Mouse (Mus musculus) forebrain, embryonic 16.5 days (tissue): Measurements from ENCODE around the gene Ovch2. TPM values are rescaled to one million over a fixed set of nuclear protein-coding genes. Genes with fewer than 3 reads are reported as not detected.

Experiments used
- ATAC-seq: fragments of 200-750 bp; cut with Nextera tagmentation; 2 replicates; pipeline ENCODE4 v1.8.0; 2017; ENCODE audit warnings: mild to moderate bottlenecking, moderate library complexity
- H3K27ac ChIP-seq: fragments of 300-500 bp; sonication (generic); 2 replicates; pipeline ENCODE4 v1.5.1; 2014; ENCODE audit warnings: low read length, control low read depth
- H3K27me3 ChIP-seq: fragments of 300-500 bp; sonication (generic); replicated peaks from 2 replicates; pipeline ENCODE4 v1.6.1; 2014; ENCODE audit warnings: low read length; ENCODE audit not compliant: control insufficient read depth, insufficient read depth
- H3K36me3 ChIP-seq: fragments of 300-500 bp; sonication (generic); 2 replicates; pipeline ENCODE4 v1.6.1; 2014; ENCODE audit not compliant: control insufficient read depth, insufficient read depth
- H3K4me1 ChIP-seq: fragments of 300-500 bp; sonication (generic); replicated peaks from 2 replicates; pipeline ENCODE4 v1.6.1; 2014; ENCODE audit warnings: low read length; ENCODE audit not compliant: control insufficient read depth, insufficient read depth
- H3K4me2 ChIP-seq: fragments of 300-500 bp; sonication (generic); 2 replicates; pipeline ENCODE4 v1.6.1; 2014; ENCODE audit warnings: mild to moderate bottlenecking, low read length, control low read depth
- H3K4me3 ChIP-seq: fragments of 300-500 bp; sonication (generic); replicated peaks from 2 replicates; pipeline ENCODE4 v1.5.1; 2014; ENCODE audit warnings: mild to moderate bottlenecking, low read length, control low read depth
- H3K9ac ChIP-seq: fragments of 300-500 bp; sonication (generic); replicated peaks from 2 replicates; pipeline ENCODE4 v1.6.1; 2014; ENCODE audit warnings: low read depth, low read length, control low read depth
- H3K9me3 ChIP-seq: fragments of 300-500 bp; sonication (generic); 2 replicates; pipeline ENCODE4 v1.6.1; 2016; ENCODE audit warnings: low read length; ENCODE audit not compliant: control insufficient read depth
- WGBS: fragments of 180-500 bp; shearing (Covaris S2); extraction: QIAGEN DNeasy Blood & Tissue Kit; methylation state at CpG from one replicate; pipeline ENCODE4 v1.1.7; 2014; 5-methylcytosine and 5-hydroxymethylcytosine counted together
- polyA plus RNA-seq: library from polyadenylated mRNA; unstranded; fragments of >200 nt; fragmentation: Nextera tagmentation; extraction: Ambion mirVana; gene quantifications from 2 replicates; pipeline ENCODE4 v1.2.1, GENCODE M21; 2015

The Ovch2 gene
- polyA plus RNA-seq, 1 experiment from 2014 or later = not detected

DNA sequence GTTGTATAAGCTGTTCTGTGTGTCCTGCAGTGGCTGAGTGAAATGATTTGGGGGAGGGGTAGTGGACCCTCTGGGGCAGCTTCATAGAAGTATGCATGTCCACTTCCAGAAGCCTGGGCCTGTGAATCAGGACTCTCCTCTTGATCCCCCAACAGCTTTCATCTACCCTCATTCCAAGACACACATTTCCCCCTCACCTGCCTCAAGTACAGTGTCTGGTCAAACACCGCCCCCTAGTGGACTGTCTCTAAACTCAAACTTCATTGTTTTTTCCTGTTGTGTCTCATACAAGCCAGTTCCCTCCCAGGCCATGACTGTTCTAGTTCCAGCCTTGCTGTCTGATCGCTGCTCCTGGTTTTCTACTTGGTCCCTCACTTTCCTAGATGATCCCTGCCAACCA lies 53.1 kb downstream of the Ovch2 start:
- ATAC-seq = peak; percentile 45; the same call in 1 of the 2 replicates
- H3K9me3 ChIP-seq = no peaks in the 10 kb centered on the region
- 24% methylated on average over 2 of the region's 2 CpGs for WGBS

DNA sequence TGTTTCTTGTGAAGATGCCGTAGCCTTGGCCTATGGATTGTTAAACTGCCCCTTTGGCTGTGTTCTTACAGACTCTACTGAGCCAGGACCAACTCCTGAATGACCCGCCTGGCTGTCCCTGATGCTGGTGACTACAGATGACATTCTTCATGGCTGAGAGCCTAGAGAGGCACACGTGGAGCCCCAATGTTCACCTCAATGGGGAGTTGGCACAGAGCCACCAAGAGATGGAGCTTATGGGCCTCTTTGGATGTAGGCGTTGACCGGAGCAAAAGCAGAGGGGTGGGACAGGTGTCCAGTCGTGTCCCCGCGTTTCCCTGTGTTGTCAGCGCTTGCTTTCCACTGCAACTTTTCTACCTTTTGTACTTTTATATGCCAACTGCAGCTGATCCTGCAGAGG lies 53.5 kb downstream of the Ovch2 start:
- no peak for ATAC-seq
- Histone ChIP-seq H3K27me3 (no peaks in the 10 kb centered on the region), H3K36me3 (no peaks in the 10 kb centered on the region), H3K4me2 (no peak overlapping the region), H3K27ac (no peak overlapping the region), H3K4me3 (no peak overlapping the region), H3K4me1 (no peaks in the 10 kb centered on the region), H3K9me3 (no peaks in the 10 kb centered on the region), H3K9ac (no peak overlapping the region)
- 83% methylated on average over 9 of the region's 9 CpGs for WGBS

More for the DNA sequence above, 53.1 kb downstream of the Ovch2 start:
- H3K4me3 ChIP-seq = no peak overlapping the region
- H3K36me3 ChIP-seq = no peaks in the 10 kb centered on the region
- H3K4me1 ChIP-seq = no peaks in the 10 kb centered on the region
- no peaks in the 10 kb centered on the region for H3K27me3 ChIP-seq
- no peak overlapping the region for H3K27ac ChIP-seq
- H3K9ac ChIP-seq = no peak overlapping the region
- no peak overlapping the region for H3K4me2 ChIP-seq

DNA sequence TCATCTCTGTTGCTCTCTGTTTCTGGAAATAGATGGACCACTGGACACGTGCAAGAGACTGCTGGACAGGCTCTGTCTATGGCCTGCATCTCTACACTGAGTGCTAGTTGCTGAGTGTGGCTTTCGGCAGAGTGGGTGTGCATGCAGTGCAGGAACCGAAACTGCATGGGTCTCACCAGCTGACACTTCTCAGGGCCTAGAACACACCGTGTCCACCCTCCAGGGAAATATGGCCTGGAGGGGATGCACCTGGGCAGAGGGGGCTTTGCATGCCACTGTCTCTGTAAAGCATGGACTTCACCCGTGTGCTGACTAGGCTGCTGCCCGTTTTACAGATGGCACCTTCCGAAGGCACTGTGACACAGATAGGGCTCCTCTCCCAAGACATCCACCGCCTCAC lies 55.0 kb downstream of the Ovch2 start:
- H3K27ac ChIP-seq = no peak overlapping the region
- H3K36me3 ChIP-seq = no peaks in the 10 kb centered on the region
- no peaks in the 10 kb centered on the region for H3K9me3 ChIP-seq
- no peak for ATAC-seq
- no peak overlapping the region for H3K4me2 ChIP-seq
- H3K4me1 ChIP-seq = no peaks in the 10 kb centered on the region
- H3K9ac ChIP-seq = no peak overlapping the region
- 92% methylated on average over 8 of the region's 8 CpGs for WGBS
- H3K4me3 ChIP-seq = no peak overlapping the region
- H3K27me3 ChIP-seq = no peaks in the 10 kb centered on the region

DNA sequence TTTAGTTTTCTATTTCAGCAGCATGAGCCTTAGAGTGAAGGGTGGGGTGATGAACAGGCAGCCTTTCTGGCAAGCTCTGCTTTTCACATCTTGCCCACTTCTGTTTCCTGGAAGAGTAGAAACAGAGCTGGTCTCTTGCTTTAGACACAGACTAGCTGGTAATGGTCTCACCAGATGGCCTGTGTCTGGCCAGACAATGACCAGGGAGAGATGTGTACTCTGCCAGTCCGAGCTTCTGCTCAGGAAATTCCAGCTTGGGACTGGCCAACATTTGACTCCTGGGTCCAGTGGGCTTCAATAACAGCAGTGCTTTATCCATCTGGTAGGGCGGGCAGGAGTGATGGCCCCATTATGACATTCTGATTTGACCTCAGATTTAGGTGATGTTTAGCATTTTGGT lies 55.9 kb downstream of the Ovch2 start:
- H3K9me3 ChIP-seq = no peaks in the 10 kb centered on the region
- no peak overlapping the region for H3K4me2 ChIP-seq
- no peaks in the 10 kb centered on the region for H3K27me3 ChIP-seq
- no peak overlapping the region for H3K27ac ChIP-seq
- no peak overlapping the region for H3K9ac ChIP-seq
- 83% methylated on average over 2 of the region's 2 CpGs for WGBS
- ATAC-seq = no peak
- H3K4me1 ChIP-seq = no peaks in the 10 kb centered on the region
- no peaks in the 10 kb centered on the region for H3K36me3 ChIP-seq
- H3K4me3 ChIP-seq = no peak overlapping the region

DNA sequence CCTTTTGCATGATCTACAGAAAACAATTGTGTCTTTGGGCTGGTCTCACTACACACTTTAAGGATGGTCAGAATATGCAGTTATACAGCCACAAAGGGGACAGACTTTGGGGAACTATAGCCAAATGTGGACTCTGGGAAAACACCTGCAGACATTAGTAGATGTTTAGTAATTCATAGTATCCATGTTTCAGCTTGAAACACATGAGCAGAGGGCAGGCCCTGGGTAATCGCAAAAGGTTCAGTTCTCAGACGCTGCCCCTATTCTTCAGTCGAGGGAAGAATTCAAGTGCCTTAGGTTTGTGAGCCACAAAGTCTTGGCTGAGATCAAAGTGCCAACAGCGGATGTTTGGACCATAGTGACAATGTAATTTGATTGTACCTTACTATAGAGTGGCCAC lies 56.6 kb downstream of the Ovch2 start:
- H3K4me1 ChIP-seq = no peaks in the 10 kb centered on the region
- WGBS = 83% methylated on average over 4 of the region's 4 CpGs

DNA sequence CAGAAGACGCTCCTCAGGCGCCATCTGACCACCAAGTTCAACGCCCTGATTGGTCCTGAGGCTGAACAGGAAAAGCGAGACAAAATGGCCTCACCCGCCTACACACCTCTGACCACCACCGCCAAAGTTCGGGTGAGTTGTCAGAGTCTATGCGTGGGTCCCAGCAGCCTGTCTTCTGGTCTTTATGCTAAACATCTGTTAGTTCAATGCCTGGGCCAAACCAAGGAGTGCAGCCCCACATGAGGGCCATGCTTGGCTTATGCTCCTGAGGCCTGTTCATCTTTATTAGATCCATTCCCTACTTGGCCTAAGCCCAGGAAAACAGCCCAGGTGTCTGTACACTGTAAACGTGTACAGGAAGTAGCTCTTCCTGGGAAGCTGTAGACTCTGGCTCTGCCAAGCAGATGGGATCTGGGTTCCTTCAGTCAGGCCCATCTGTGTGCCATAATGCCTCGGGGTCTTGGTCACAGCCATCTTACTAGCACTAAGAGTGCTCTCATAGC lies 58.0 kb downstream of the Ovch2 start:
- H3K27me3 ChIP-seq = no peaks in the 10 kb centered on the region
- H3K36me3 ChIP-seq = no peaks in the 10 kb centered on the region
- H3K27ac ChIP-seq = no peak overlapping the region
- H3K4me1 ChIP-seq = no peaks in the 10 kb centered on the region
- H3K9me3 ChIP-seq = no peaks in the 10 kb centered on the region
- no peak overlapping the region for H3K4me2 ChIP-seq
- no peak overlapping the region for H3K4me3 ChIP-seq
- 91% methylated on average over 10 of the region's 10 CpGs for WGBS
- ATAC-seq = no peak
- no peak overlapping the region for H3K9ac ChIP-seq

More for the DNA sequence above, 56.6 kb downstream of the Ovch2 start:
- ATAC-seq = no peak
- H3K27me3 ChIP-seq = no peaks in the 10 kb centered on the region
- H3K4me3 ChIP-seq = no peak overlapping the region
- no peak overlapping the region for H3K27ac ChIP-seq
- H3K36me3 ChIP-seq = no peaks in the 10 kb centered on the region
- H3K9me3 ChIP-seq = no peaks in the 10 kb centered on the region
- no peak overlapping the region for H3K4me2 ChIP-seq
- H3K9ac ChIP-seq = no peak overlapping the region

DNA sequence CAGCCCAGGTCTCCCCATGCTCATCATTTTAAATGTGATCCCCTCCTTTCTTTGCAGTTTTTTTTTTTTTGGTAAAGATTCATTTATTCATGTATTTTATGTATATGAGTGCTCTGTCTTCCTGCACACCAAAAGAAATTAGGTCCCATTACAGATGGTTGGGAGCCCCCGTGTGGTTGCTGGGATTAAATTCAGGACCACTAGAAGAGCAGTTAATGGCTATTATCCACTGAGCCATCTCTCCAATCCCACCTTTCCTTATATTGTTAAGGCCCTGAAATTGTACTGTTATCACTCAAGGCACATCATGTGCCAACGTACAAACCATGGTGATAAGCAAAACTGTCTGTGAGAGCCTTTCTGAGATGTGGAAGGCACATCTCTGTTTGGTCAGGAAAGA lies 62.3 kb downstream of the Ovch2 start:
- Histone ChIP-seq H3K9ac (no peak overlapping the region), H3K4me3 (no peak overlapping the region)

DNA sequence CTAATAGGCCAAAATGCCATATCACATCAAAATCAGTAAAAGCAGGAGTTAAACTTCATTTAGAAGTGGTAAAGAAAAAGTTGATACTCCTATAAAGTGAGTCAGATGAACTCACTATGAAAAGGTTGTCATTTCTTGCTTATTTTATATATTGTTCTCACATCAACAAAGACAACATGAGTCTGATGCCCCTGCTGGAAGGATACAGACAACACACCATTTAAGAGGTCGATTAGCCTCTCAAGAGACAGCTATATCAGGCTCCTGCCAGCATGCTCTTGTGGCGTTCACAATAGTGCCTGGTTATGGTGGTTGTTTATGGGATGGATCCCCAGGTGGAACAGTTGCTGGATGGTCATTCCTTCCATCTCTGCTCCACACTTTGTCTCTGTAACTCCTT lies 67.8 kb downstream of the Ovch2 start:
- Histone ChIP-seq H3K9me3 (no peaks in the 10 kb centered on the region), H3K27me3 (no peaks in the 10 kb centered on the region), H3K27ac (no peak overlapping the region), H3K36me3 (no peaks in the 10 kb centered on the region), H3K4me1 (no peaks in the 10 kb centered on the region), H3K4me3 (no peak overlapping the region), H3K4me2 (no peak overlapping the region), H3K9ac (no peak overlapping the region)
- ATAC-seq = no peak
- WGBS = 67% methylated on average over 2 of the region's 2 CpGs

More for the DNA sequence above, 62.3 kb downstream of the Ovch2 start:
- no peaks in the 10 kb centered on the region for H3K9me3 ChIP-seq
- H3K27me3 ChIP-seq = no peaks in the 10 kb centered on the region
- H3K36me3 ChIP-seq = no peaks in the 10 kb centered on the region
- H3K27ac ChIP-seq = no peak overlapping the region
- WGBS = 42% methylated on average over 2 of the region's 2 CpGs
- no peaks in the 10 kb centered on the region for H3K4me1 ChIP-seq
- H3K4me2 ChIP-seq = no peak overlapping the region
- peak; percentile 74; the same call in 1 of the 2 replicates for ATAC-seq
